Mouse (Mus musculus): ENCODE results near the gene Slc24a1.

The Slc24a1 gene

GRCm38 (mm10) chr9:64938535-64938934, 12.9 kb downstream of the Slc24a1 start:
- DNase-seq (ENCODE audit: extremely low spot score, low read depth, low spot score): no peak

- no peak for DNase-seq (ENCODE audit: extremely low spot score, low read depth, low spot score)
Observed at GRCm38 (mm10) chr9:64937491-64937890, 13.9 kb downstream of the Slc24a1 start.

GRCm38 (mm10) chr9:64936508-64936907, 14.9 kb downstream of the Slc24a1 start:
- DNase-seq (ENCODE audit: extremely low spot score, low read depth, low spot score): peak; percentile 58

- peak; percentile 18 for DNase-seq (ENCODE audit: extremely low spot score, low read depth, low spot score)
Observed at GRCm38 (mm10) chr9:64934015-64934754, 17.2 kb downstream of the Slc24a1 start.

- DNase-seq (ENCODE audit: extremely low spot score, low read depth, low spot score): no peak
Observed at GRCm38 (mm10) chr9:64931751-64932610, 19.4 kb downstream of the Slc24a1 start.

GRCm38 (mm10) chr9:64930256-64930655, 21.2 kb downstream of the Slc24a1 start:
- no peak for DNase-seq (ENCODE audit: extremely low spot score, low read depth, low spot score)

- no peak for DNase-seq (ENCODE audit: extremely low spot score, low read depth, low spot score)
Observed at GRCm38 (mm10) chr9:64926201-64926991, 25.0 kb downstream of the Slc24a1 start.

GRCm38 (mm10) chr9:64925771-64926170, 25.6 kb downstream of the Slc24a1 start:
- no peak for DNase-seq (ENCODE audit: extremely low spot score, low read depth, low spot score)

GRCm38 (mm10) chr9:64918560-64918959, 32.8 kb downstream of the Slc24a1 start:
- peak; percentile 30 for DNase-seq (ENCODE audit: extremely low spot score, low read depth, low spot score)

- DNase-seq (ENCODE audit: extremely low spot score, low read depth, low spot score): no peak
Observed at GRCm38 (mm10) chr9:64914629-64915028, 36.8 kb downstream of the Slc24a1 start.

GRCm38 (mm10) chr9:64913973-64914372, 37.4 kb downstream of the Slc24a1 start:
- no peak for DNase-seq (ENCODE audit: extremely low spot score, low read depth, low spot score)

- no peak for DNase-seq (ENCODE audit: extremely low spot score, low read depth, low spot score)
Observed at GRCm38 (mm10) chr9:64913406-64913805, 38.0 kb downstream of the Slc24a1 start.

- no peak for DNase-seq (ENCODE audit: extremely low spot score, low read depth, low spot score)
Observed at GRCm38 (mm10) chr9:64907441-64907840, 44.0 kb downstream of the Slc24a1 start.

GRCm38 (mm10) chr9:64904917-64905640, 46.3 kb downstream of the Slc24a1 start:
- DNase-seq (ENCODE audit: extremely low spot score, low read depth, low spot score): no peak

- peak; percentile 44 for DNase-seq (ENCODE audit: extremely low spot score, low read depth, low spot score)
Observed at GRCm38 (mm10) chr9:64903386-64903785, 48.0 kb downstream of the Slc24a1 start.

GRCm38 (mm10) chr9:64902866-64903265, 48.5 kb downstream of the Slc24a1 start:
- DNase-seq (ENCODE audit: extremely low spot score, low read depth, low spot score): no peak

GRCm38 (mm10) chr9:64896605-64897004, 54.8 kb downstream of the Slc24a1 start:
- DNase-seq (ENCODE audit: extremely low spot score, low read depth, low spot score): no peak

- DNase-seq (ENCODE audit: extremely low spot score, low read depth, low spot score): no peak
Observed at GRCm38 (mm10) chr9:64886008-64886407, 65.4 kb downstream of the Slc24a1 start.
